In genomic region chr6:29660662-29661307, GRCm38 (mm10) we compare ENCODE assay signal across 13 mouse cellular contexts. TPM values are rescaled to one million over a fixed set of nuclear protein-coding genes. Genes with fewer than 3 reads are reported as not detected.
DNase-seq lines count a peak whose midpoint lies in the region; ATAC-seq and TF ChIP-seq lines count a peak whose summit lies in the region.
"Had no signal": no experiment of that assay in that cellular context is flagged by ENCODE, and none has a peak within 500 bp of the region (broad histone marks: within the 10 kb centered on the region; RNA-seq: fewer than 3 reads in every experiment).

No protein-coding gene starts in this region.

- ATAC-seq in heart, embryonic 12.5 days (ENCODE audit: insufficient number of reproducible peaks, low FRiP score) = no peak
- ATAC-seq in intestine, embryonic 15.5 days = peak; percentile 40
- ATAC-seq in liver, postnatal 0 days = peak; percentile 49

- TF ChIP-seq POLR2A in cerebellum, adult 2 months (IDR thresholded peaks at IDR 0.05; ENCODE audit: borderline replicate concordance, insufficient read depth, low read length) = no peak

- DNase-seq in heart, embryonic 10.5 days (ENCODE audit: low spot score) = no peak
- peak; percentile 88 for DNase-seq in kidney, postnatal 14 days
- peak; percentile 16 for DNase-seq in liver, postnatal 0 days
- no peak for DNase-seq in layer of hippocampus, adult 8-10 months (ENCODE audit: low spot score in 2 of 2)
- no peak for DNase-seq in heart, postnatal 4 days
- DNase-seq in cerebellum, adult 2 months = no peak
- DNase-seq: cerebellum, postnatal 25 days; right cerebral cortex, postnatal 14 days had no signal

- no peaks in the 10 kb centered on the region for H3K9me3 ChIP-seq in heart, embryonic 10.5 days
- no peaks in the 10 kb centered on the region for H3K9me3 ChIP-seq in heart, embryonic 12.5 days (replicated peaks)
- H3K9me3 ChIP-seq in intestine, embryonic 15.5 days = no peaks in the 10 kb centered on the region
- H3K9me3 ChIP-seq in liver, postnatal 0 days (ENCODE audit: low read length) = no peaks in the 10 kb centered on the region
- H3K9me3 ChIP-seq: heart, embryonic 15.5 days; lung, embryonic 15.5 days; midbrain, embryonic 10.5 days had no signal

- H3K9ac ChIP-seq in heart, embryonic 12.5 days = no peak overlapping the region
- no peak overlapping the region for H3K9ac ChIP-seq in intestine, embryonic 15.5 days
- no peak overlapping the region for H3K9ac ChIP-seq in liver, postnatal 0 days (replicated peaks)
- H3K9ac ChIP-seq: heart, embryonic 15.5 days; lung, embryonic 15.5 days had no signal

- H3K27ac ChIP-seq in heart, embryonic 10.5 days = 0 out of 2 replicates have a peak overlapping the region, but pooled peaks have one; percentile 10
- no peak overlapping the region for H3K27ac ChIP-seq in heart, embryonic 12.5 days (ENCODE audit: poor library complexity, severe bottlenecking)
- no peak overlapping the region for H3K27ac ChIP-seq in intestine, embryonic 15.5 days
- H3K27ac ChIP-seq in liver, postnatal 0 days (ENCODE audit: low read depth) = peak overlapping the region; percentile 67
- H3K27ac ChIP-seq in cerebellum, adult 2 months (ENCODE audit: insufficient read depth, low read length) = no peak overlapping the region
- H3K27ac ChIP-seq: heart, embryonic 15.5 days; lung, embryonic 15.5 days; midbrain, embryonic 10.5 days had no signal

- no peak overlapping the region for H3K4me2 ChIP-seq in heart, embryonic 12.5 days
- no peak overlapping the region for H3K4me2 ChIP-seq in intestine, embryonic 15.5 days (replicated peaks)
- peak overlapping the region; percentile 44 for H3K4me2 ChIP-seq in liver, postnatal 0 days (ENCODE audit: low read depth, low read length)
- H3K4me2 ChIP-seq: heart, embryonic 15.5 days; lung, embryonic 15.5 days had no signal

- H3K4me3 ChIP-seq in heart, embryonic 10.5 days = no peak overlapping the region
- no peak overlapping the region for H3K4me3 ChIP-seq in heart, embryonic 12.5 days
- no peak overlapping the region for H3K4me3 ChIP-seq in intestine, embryonic 15.5 days (replicated peaks)
- no peak overlapping the region for H3K4me3 ChIP-seq in liver, postnatal 0 days (ENCODE audit: low read depth, low read length)
- H3K4me3 ChIP-seq in cerebellum, adult 2 months (replicated peaks; ENCODE audit: insufficient read depth, low read depth, low read length) = no peak overlapping the region
- H3K4me3 ChIP-seq: heart, embryonic 15.5 days; lung, embryonic 15.5 days; midbrain, embryonic 10.5 days had no signal

- WGBS in heart, embryonic 10.5 days = 72% methylated on average over 11 of the region's 11 CpGs
- 66% methylated on average over 11 of the region's 11 CpGs for whole genome bisulfite sequencing in heart, embryonic 12.5 days
- WGBS in intestine, embryonic 15.5 days = 64% methylated on average over 11 of the region's 11 CpGs
- 63% methylated on average over 11 of the region's 11 CpGs for WGBS in liver, postnatal 0 days (ENCODE audit: insufficient replicate concordance)
- 45% methylated on average over 11 of the region's 11 CpGs for WGBS in cerebellum, adult 2 months

- TF ChIP-seq EP300 in liver, postnatal 0 days (IDR thresholded peaks at IDR 0.05; ENCODE audit: low read depth) = no peak

- H3K36me3 ChIP-seq in heart, embryonic 10.5 days = no peaks in the 10 kb centered on the region
- no peaks in the 10 kb centered on the region for H3K36me3 ChIP-seq in heart, embryonic 12.5 days
- H3K36me3 ChIP-seq in intestine, embryonic 15.5 days = no peaks in the 10 kb centered on the region
- H3K36me3 ChIP-seq in liver, postnatal 0 days (replicated peaks; ENCODE audit: insufficient read depth, low read length) = no peaks in the 10 kb centered on the region
- H3K36me3 ChIP-seq: heart, embryonic 15.5 days; lung, embryonic 15.5 days; midbrain, embryonic 10.5 days had no signal

- no peaks in the 10 kb centered on the region for H3K4me1 ChIP-seq in heart, embryonic 10.5 days
- no peaks in the 10 kb centered on the region for H3K4me1 ChIP-seq in heart, embryonic 12.5 days (replicated peaks)
- no peaks in the 10 kb centered on the region for H3K4me1 ChIP-seq in intestine, embryonic 15.5 days (replicated peaks)
- H3K4me1 ChIP-seq in liver, postnatal 0 days (ENCODE audit: insufficient read depth) = no peaks in the 10 kb centered on the region; the same call in 1 of the 2 replicates
- H3K4me1 ChIP-seq in cerebellum, adult 2 months (ENCODE audit: control insufficient read depth, insufficient read depth, low read length) = no peaks in the 10 kb centered on the region
- H3K4me1 ChIP-seq: heart, embryonic 15.5 days; lung, embryonic 15.5 days had no signal

- no peak for TF ChIP-seq CTCF in liver, postnatal 0 days (IDR thresholded peaks at IDR 0.05; ENCODE audit: low read depth)
- TF ChIP-seq CTCF in cerebellum, adult 2 months (IDR thresholded peaks at IDR 0.05; ENCODE audit: borderline replicate concordance, insufficient read depth, low read depth, low read length) = no peak

- H3K27me3 ChIP-seq in heart, embryonic 10.5 days (ENCODE audit: insufficient read depth, poor library complexity, severe bottlenecking) = no peaks in the 10 kb centered on the region
- no peaks in the 10 kb centered on the region for H3K27me3 ChIP-seq in heart, embryonic 12.5 days (replicated peaks)
- no peaks in the 10 kb centered on the region for H3K27me3 ChIP-seq in intestine, embryonic 15.5 days (replicated peaks)
- H3K27me3 ChIP-seq in liver, postnatal 0 days (ENCODE audit: insufficient read depth, low read length) = no peaks in the 10 kb centered on the region
- H3K27me3 ChIP-seq in cerebellum, adult 2 months (ENCODE audit: control insufficient read depth, insufficient read depth, low read length) = no peaks in the 10 kb centered on the region
- H3K27me3 ChIP-seq: heart, embryonic 15.5 days; lung, embryonic 15.5 days had no signal

RNA-seq across cellular contexts. Expression of gene Tspan33, which starts 33.2 kb away (rescaled TPM):
- 16.0 and 17.2 TPM in 2 replicates for polyA plus RNA-seq in heart, embryonic 10.5 days (2016; fragmentation: Nextera tagmentation; extraction: Ambion mirVana)
- polyA plus RNA-seq in heart, embryonic 12.5 days (2016; fragmentation: Nextera tagmentation; extraction: Ambion mirVana) = 11.2 and 11.9 TPM in 2 replicates
- 5.2 and 6.8 TPM in 2 replicates for polyA plus RNA-seq in intestine, embryonic 15.5 days (2015; fragmentation: Nextera tagmentation; extraction: Ambion mirVana)
- polyA plus RNA-seq in liver, postnatal 0 days (2015; fragmentation: Nextera tagmentation; extraction: Ambion mirVana) = 84.8 and 87.5 TPM in 2 replicates
- total RNA-seq in layer of hippocampus, adult 8-10 months (2022) = 10 to 100 TPM; 28.4 to 37.6 (median 33.5) TPM
- total RNA-seq in heart, postnatal 4 days (2021) = 1 to 10 TPM in 1 of 2 experiments, under 1 TPM in 1; 0.93 to 1.4 TPM
- 27.2 and 27.9 TPM in 2 replicates for polyA plus RNA-seq in cerebellum, adult 2 months (2012; rRNA removed)

RNA-seq across cellular contexts. Expression of gene Tnpo3, which starts 51.1 kb away (rescaled TPM):
- polyA plus RNA-seq in heart, embryonic 10.5 days (2016; fragmentation: Nextera tagmentation; extraction: Ambion mirVana) = 89.1 and 90.2 TPM in 2 replicates
- polyA plus RNA-seq in heart, embryonic 12.5 days (2016; fragmentation: Nextera tagmentation; extraction: Ambion mirVana) = 71.6 and 73.4 TPM in 2 replicates
- polyA plus RNA-seq in intestine, embryonic 15.5 days (2015; fragmentation: Nextera tagmentation; extraction: Ambion mirVana) = 72.6 and 78.8 TPM in 2 replicates
- polyA plus RNA-seq in liver, postnatal 0 days (2015; fragmentation: Nextera tagmentation; extraction: Ambion mirVana) = 18.2 and 20.4 TPM in 2 replicates
- total RNA-seq in layer of hippocampus, adult 8-10 months (2022) = 10 to 100 TPM; 67.0 to 78.6 (median 73.2) TPM
- total RNA-seq in heart, postnatal 4 days (2021) = 10 to 100 TPM; 52.2 to 54.6 TPM
- 50.8 TPM in 2 replicates for polyA plus RNA-seq in cerebellum, adult 2 months (2012; rRNA removed)

Comparison
In these comparisons a context has a peak if more than half of its experiments do, and no peak if none do; other contexts are left out.
1. H3K27ac ChIP-seq: peak in heart, embryonic 10.5 days (single experiment) and liver, postnatal 0 days (single experiment); none in heart, embryonic 12.5 days (single experiment), intestine, embryonic 15.5 days (single experiment) and cerebellum, adult 2 months (single experiment).
2. DNase-seq: peak in kidney, postnatal 14 days (single experiment) and liver, postnatal 0 days (single experiment); none in heart, embryonic 10.5 days (single experiment), layer of hippocampus, adult 8-10 months (0 of 2), heart, postnatal 4 days (single experiment) and cerebellum, adult 2 months (0 of 2).